Comparison of ENCODE assay signal across 22 mouse cellular contexts in the genomic region with DNA sequence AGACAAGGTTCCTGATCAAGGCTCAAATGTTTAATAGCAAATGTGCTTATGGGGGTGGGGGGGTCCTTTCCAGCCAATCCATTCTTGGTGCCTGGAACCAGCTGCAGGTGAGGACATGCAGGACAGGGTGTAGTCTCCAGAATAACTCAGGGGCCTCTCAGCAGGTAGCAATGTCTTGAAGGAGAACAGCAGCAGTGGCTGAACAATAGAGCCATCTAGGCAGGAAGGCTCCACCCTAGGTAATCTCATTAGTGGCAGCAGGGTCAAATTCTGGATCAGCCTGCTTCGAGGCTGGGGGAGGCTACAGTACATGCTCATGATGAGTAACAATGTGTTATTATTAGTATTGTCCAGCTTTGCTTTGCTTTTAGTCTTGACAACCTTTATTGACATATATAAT.
DNase-seq lines count a peak whose midpoint lies in the region; ATAC-seq and TF ChIP-seq lines count a peak whose summit lies in the region.
"Had no signal": no experiment of that assay in that cellular context is flagged by ENCODE, and none has a peak within 500 bp of the region (broad histone marks: within the 10 kb centered on the region; RNA-seq: fewer than 3 reads in every experiment).

No protein-coding gene starts in this region.

- no peak for TF ChIP-seq EP300 in lung, postnatal 0 days (IDR thresholded peaks at IDR 0.05)

- no peaks in the 10 kb centered on the region for H3K27me3 ChIP-seq in lung, postnatal 0 days (replicated peaks; ENCODE audit: insufficient read depth, low read length)
- H3K27me3 ChIP-seq: CH12.LX; embryonic facial prominence, embryonic 12.5 days; forebrain, embryonic 13.5 days; forebrain, embryonic 15.5 days had no signal

- no peak for TF ChIP-seq CTCF in lung, postnatal 0 days (IDR thresholded peaks at IDR 0.05)

- peaks cover 2 to 5% of the 10 kb centered on the region in 2 experiments; a peak in 1 of 4 replicates for H3K4me1 ChIP-seq in ES-E14 (ENCODE audit: control insufficient read depth in 2 of 2, insufficient read depth in 2 of 2, low read length in 2 of 2, poor library complexity in 1 of 2)
- no peaks in the 10 kb centered on the region for H3K4me1 ChIP-seq in lung, postnatal 0 days (ENCODE audit: insufficient read depth, low read depth, low read length)
- H3K4me1 ChIP-seq: embryonic facial prominence, embryonic 10.5 days; embryonic facial prominence, embryonic 12.5 days; forebrain, embryonic 13.5 days; forebrain, embryonic 15.5 days had no signal

- WGBS in lung, postnatal 0 days = 41% methylated on average over 1 of the region's 1 CpGs

- no peaks in the 10 kb centered on the region for H3K9me3 ChIP-seq in ES-E14 (ENCODE audit: control insufficient read depth, insufficient read depth, low read depth, low read length)
- H3K9me3 ChIP-seq in lung, postnatal 0 days (ENCODE audit: low read length) = no peaks in the 10 kb centered on the region
- H3K9me3 ChIP-seq: embryonic facial prominence, embryonic 10.5 days; embryonic facial prominence, embryonic 12.5 days; forebrain, embryonic 13.5 days; forebrain, embryonic 15.5 days had no signal

- no peaks in the 10 kb centered on the region for H3K36me3 ChIP-seq in ES-E14 (ENCODE audit: control insufficient read depth, insufficient read depth, low read length, poor library complexity, severe bottlenecking)
- H3K36me3 ChIP-seq in lung, postnatal 0 days (ENCODE audit: insufficient read depth, low read length) = no peaks in the 10 kb centered on the region
- H3K36me3 ChIP-seq: embryonic facial prominence, embryonic 10.5 days; embryonic facial prominence, embryonic 12.5 days; forebrain, embryonic 15.5 days had no signal

- peak; percentile 88 for DNase-seq in heart, adult 11 months
- no peak for DNase-seq in heart, adult 8-10 months (ENCODE audit: low spot score)
- DNase-seq in ES-E14 (ENCODE audit: low read depth, low spot score) (peak; percentile 16), ZHBTc4 (ENCODE audit: low read depth, low spot score) (peak; percentile 67)
- DNase-seq in lung, postnatal 0 days (ENCODE audit: low spot score) = no peak
- DNase-seq in left cerebral cortex, postnatal 36 days (ENCODE audit: low spot score in 2 of 2) = no peak
- DNase-seq: adrenal gland, adult 2 months; adrenal gland, postnatal 10 days; adrenal gland, postnatal 25 days; B cell, adult 2 months; cerebellum, adult 11-12 months; cerebellum, adult 2 months; cerebellum, adult 9-10 months; cerebellum, postnatal 10 days; cerebellum, postnatal 25 days; forebrain, postnatal 0 days had no signal

- intact Hi-C loops in left cerebral cortex, postnatal 36 days (cut with DNase I) = no loop called here

- no peak for ATAC-seq in lung, postnatal 0 days
- ATAC-seq: CD4-positive, CD25-positive, alpha-beta regulatory T cell, adult 4 months; forebrain, embryonic 13.5 days; forebrain, embryonic 15.5 days; forebrain, postnatal 0 days had no signal

- no peak overlapping the region for H3K4me3 ChIP-seq in ES-E14 (ENCODE audit: insufficient read depth in 1 of 2, low read depth in 1 of 2, low read length in 2 of 2, poor library complexity in 1 of 2, severe bottlenecking in 1 of 2)
- H3K4me3 ChIP-seq in lung, postnatal 0 days (ENCODE audit: low read depth, low read length) = no peak overlapping the region
- H3K4me3 ChIP-seq: embryonic facial prominence, embryonic 10.5 days; embryonic facial prominence, embryonic 12.5 days; forebrain, embryonic 13.5 days; forebrain, embryonic 15.5 days had no signal

- in situ Hi-C loops in ES-E14 (cut with MboI; ENCODE audit: low sequenced_read_pairs in 2 of 2, unreplicated experiment in 2 of 2) = no loop called here

- H3K4me2 ChIP-seq in lung, postnatal 0 days (replicated peaks; ENCODE audit: low read depth, low read length) = no peak overlapping the region
- H3K4me2 ChIP-seq: embryonic facial prominence, embryonic 12.5 days; forebrain, embryonic 13.5 days; forebrain, embryonic 15.5 days had no signal

- no peak overlapping the region for H3K27ac ChIP-seq in ES-E14 (ENCODE audit: insufficient read depth, low read depth, low read length, poor library complexity, severe bottlenecking)
- no peak overlapping the region for H3K27ac ChIP-seq in lung, postnatal 0 days (ENCODE audit: low read length)
- H3K27ac ChIP-seq: embryonic facial prominence, embryonic 10.5 days; embryonic facial prominence, embryonic 12.5 days; forebrain, embryonic 13.5 days; forebrain, embryonic 15.5 days had no signal

- H3K9ac ChIP-seq in ES-E14 (ENCODE audit: insufficient read depth, low read depth, low read length, poor library complexity, severe bottlenecking) = no peak overlapping the region
- no peak overlapping the region for H3K9ac ChIP-seq in lung, postnatal 0 days (replicated peaks; ENCODE audit: low read depth)
- H3K9ac ChIP-seq: embryonic facial prominence, embryonic 12.5 days; forebrain, embryonic 13.5 days; forebrain, embryonic 15.5 days; forebrain, postnatal 0 days had no signal

TF ChIP-seq in ES-E14, 5 proteins besides CTCF, POLR2A, EP300 and RAD21:
- TF ChIP-seq ZNF384 (IDR thresholded peaks at IDR 0.05; ENCODE audit: low read depth, low read length) = no peak
- no peak for TF ChIP-seq CHD2 (IDR thresholded peaks at IDR 0.05; ENCODE audit: low read depth, low read length)

Comparison
In these comparisons a context has a peak if more than half of its experiments do, and no peak if none do; other contexts are left out.
1. DNase-seq: peak in heart, adult 11 months (single experiment), ES-E14 (single experiment) and ZHBTc4 (single experiment); none in heart, adult 8-10 months (single experiment), lung, postnatal 0 days (single experiment) and left cerebral cortex, postnatal 36 days (0 of 2).